Mouse (Mus musculus) MEL (cell line): ENCODE measurements around the gene Myod1.

ENCODE experiments used
- CTCF ChIP-seq, 3 experiments: IDR thresholded peaks in 2 of 3; conservative IDR thresholded peaks in 1 of 3; 2 replicates each; pipeline ENCODE4 v1.5.1; 2011 to 2012; ENCODE audit warnings: low read length in 3 of 3, low read depth in 2 of 3, mild to moderate bottlenecking in 2 of 3, improper control_type of control experiment in 1 of 3, inconsistent platforms in 1 of 3, mixed read lengths in 1 of 3, moderate library complexity in 1 of 3; ENCODE audit not compliant: control insufficient read depth in 1 of 3, insufficient read depth in 1 of 3, poor library complexity in 1 of 3, severe bottlenecking in 1 of 3
- EP300 ChIP-seq, 2 experiments: IDR thresholded peaks; 2 replicates each; pipeline ENCODE4 v1.6.1; 2011; ENCODE audit warnings: improper control_type of control experiment in 2 of 2, low read length in 2 of 2, low read depth in 1 of 2, mild to moderate bottlenecking in 1 of 2
- GABPA ChIP-seq: IDR thresholded peaks from 2 replicates; pipeline ENCODE4 v1.6.1; 2012; ENCODE audit warnings: low read depth, mild to moderate bottlenecking, inconsistent platforms, low read length, improper control_type of control experiment, moderate library complexity
- GATA1 ChIP-seq: IDR thresholded peaks from 2 replicates; pipeline ENCODE4 v1.6.1; 2011; ENCODE audit warnings: low read depth, low read length, improper control_type of control experiment
- MAX ChIP-seq: IDR thresholded peaks from 2 replicates; pipeline ENCODE4 v1.6.1; 2011; ENCODE audit warnings: low read length, improper control_type of control experiment
- MYC ChIP-seq: IDR thresholded peaks from 2 replicates; pipeline ENCODE4 v1.6.1; 2011; ENCODE audit warnings: low read depth, mild to moderate bottlenecking, low read length, improper control_type of control experiment, moderate library complexity
- NELFE ChIP-seq: IDR thresholded peaks from 2 replicates; pipeline ENCODE4 v1.6.1; 2011; ENCODE audit warnings: low read depth, low read length, improper control_type of control experiment
- NRF1 ChIP-seq: IDR thresholded peaks from 2 replicates; pipeline ENCODE4 v1.6.1; 2014; ENCODE audit warnings: low read depth, mild to moderate bottlenecking, inconsistent platforms, low read length, improper control_type of control experiment, moderate library complexity; ENCODE audit not compliant: poor library complexity, insufficient read depth, severe bottlenecking
- POLR2A ChIP-seq, 2 experiments: IDR thresholded peaks; 2 replicates each; pipeline ENCODE4 v1.6.1; 2011 to 2012; ENCODE audit warnings: low read length in 2 of 2, mild to moderate bottlenecking in 2 of 2, control low read depth in 1 of 2, improper control_type of control experiment in 1 of 2, low read depth in 1 of 2, moderate library complexity in 1 of 2; ENCODE audit not compliant: control insufficient read depth in 1 of 2, insufficient read depth in 1 of 2, poor library complexity in 1 of 2
- POLR2AphosphoS2 ChIP-seq: IDR thresholded peaks from 2 replicates; pipeline ENCODE4 v1.6.1; 2011; ENCODE audit warnings: low read length, improper control_type of control experiment
- USF2 ChIP-seq, 2 experiments: IDR thresholded peaks; 2 replicates each; pipeline ENCODE4 v1.6.1; 2011 to 2012; ENCODE audit warnings: improper control_type of control experiment in 2 of 2, low read length in 2 of 2, borderline replicate concordance in 1 of 2, inconsistent platforms in 1 of 2, low read depth in 1 of 2, mild to moderate bottlenecking in 1 of 2; ENCODE audit not compliant: insufficient read depth in 1 of 2
- ZMIZ1 ChIP-seq: IDR thresholded peaks from 2 replicates; pipeline ENCODE4 v1.6.1; 2012; ENCODE audit warnings: low read depth, mild to moderate bottlenecking, inconsistent platforms, low read length, improper control_type of control experiment, moderate library complexity

- TF ChIP-seq NRF1 (no peak), USF2 (IDR thresholded peaks at IDR 0.05; ENCODE audit: borderline replicate concordance in 1 of 2, insufficient read depth in 1 of 2, low read depth in 1 of 2, low read length in 2 of 2) (no peak), NELFE (no peak), CTCF (IDR thresholded peaks at IDR 0.05 in 2 of 3, conservative IDR thresholded peaks at IDR 0.05 in 1 of 3; ENCODE audit: control insufficient read depth in 1 of 3, insufficient read depth in 1 of 3, low read depth in 2 of 3, low read length in 3 of 3, poor library complexity in 1 of 3, severe bottlenecking in 1 of 3) (no peak), POLR2A (IDR thresholded peaks at IDR 0.05; ENCODE audit: control insufficient read depth in 1 of 2, insufficient read depth in 1 of 2, low read depth in 1 of 2, low read length in 2 of 2, poor library complexity in 1 of 2) (no peak), MAX (no peak), POLR2AphosphoS2 (no peak), ZMIZ1 (no peak), MYC (no peak), GABPA (no peak), EP300 (IDR thresholded peaks at IDR 0.05; ENCODE audit: low read depth in 1 of 2, low read length in 2 of 2) (no peak), GATA1 (no peak)
These were observed 47.7 kb downstream of the Myod1 start for GRCm38 (mm10) chr7:46423951-46424350.
